Mouse (Mus musculus): ENCODE results near the gene Prss54. TPM values are rescaled to one million over a fixed set of nuclear protein-coding genes. Genes with fewer than 3 reads are reported as not detected.

Gene Prss54
- polyA plus RNA-seq, 1 experiment from 2014 or later: not detected

GRCm38 (mm10) chr8:95587339-95587738, 11.2 kb upstream of the Prss54 start:
- H3K4me3 ChIP-seq (ENCODE audit: low read length): no peak overlapping the region
- peaks cover 8% of the 10 kb centered on the region for H3K4me1 ChIP-seq (ENCODE audit: control insufficient read depth, insufficient read depth, low read length)
- ATAC-seq (replicated peaks; ENCODE audit: extremely low read depth, insufficient read depth, low FRiP score): peak; percentile 59
- no peaks in the 10 kb centered on the region for H3K36me3 ChIP-seq (ENCODE audit: control insufficient read depth, insufficient read depth)
- peaks cover 6% of the 10 kb centered on the region; the same call in 1 of the 2 replicates for H3K9me3 ChIP-seq (replicated peaks; ENCODE audit: control insufficient read depth, low read length)
- H3K27ac ChIP-seq (ENCODE audit: low read length): peak overlapping the region; percentile 90
- H3K9ac ChIP-seq (ENCODE audit: low read length): no peak overlapping the region
- H3K27me3 ChIP-seq (ENCODE audit: control insufficient read depth, insufficient read depth, low read length): no peaks in the 10 kb centered on the region
- WGBS: 33% methylated on average over 1 of the region's 1 CpGs
- peak overlapping the region; percentile 16; the same call in 1 of the 2 replicates for H3K4me2 ChIP-seq (ENCODE audit: low read depth, low read length)

GRCm38 (mm10) chr8:95573146-95573545, 3.0 kb downstream of the Prss54 start:
- Histone ChIP-seq H3K27ac (ENCODE audit: low read length) (no peak overlapping the region), H3K9ac (ENCODE audit: low read length) (no peak overlapping the region), H3K4me3 (ENCODE audit: low read length) (no peak overlapping the region), H3K27me3 (ENCODE audit: control insufficient read depth, insufficient read depth, low read length) (no peaks in the 10 kb centered on the region), H3K36me3 (ENCODE audit: control insufficient read depth, insufficient read depth) (no peaks in the 10 kb centered on the region), H3K4me2 (ENCODE audit: low read depth, low read length) (no peak overlapping the region), H3K4me1 (ENCODE audit: control insufficient read depth, insufficient read depth, low read length) (peaks cover 3% of the 10 kb centered on the region; the same call in 1 of the 2 replicates), H3K9me3 (replicated peaks; ENCODE audit: control insufficient read depth, low read length) (no peaks in the 10 kb centered on the region)
- WGBS: 83% methylated on average over 5 of the region's 5 CpGs
- no peak for ATAC-seq (replicated peaks; ENCODE audit: extremely low read depth, insufficient read depth, low FRiP score)

- H3K27ac ChIP-seq (ENCODE audit: low read length): no peak overlapping the region
- H3K4me2 ChIP-seq (ENCODE audit: low read depth, low read length): no peak overlapping the region
- no peak for ATAC-seq (replicated peaks; ENCODE audit: extremely low read depth, insufficient read depth, low FRiP score)
Observed at GRCm38 (mm10) chr8:95566809-95567208, 9.3 kb downstream of the Prss54 start.

GRCm38 (mm10) chr8:95566217-95566616, 9.9 kb downstream of the Prss54 start:
- 56% methylated on average over 4 of the region's 4 CpGs for WGBS
- no peak overlapping the region for H3K4me3 ChIP-seq (ENCODE audit: low read length)
- H3K36me3 ChIP-seq (ENCODE audit: control insufficient read depth, insufficient read depth): no peaks in the 10 kb centered on the region
- no peak overlapping the region for H3K9ac ChIP-seq (ENCODE audit: low read length)
- no peaks in the 10 kb centered on the region for H3K9me3 ChIP-seq (replicated peaks; ENCODE audit: control insufficient read depth, low read length)
- ATAC-seq (replicated peaks; ENCODE audit: extremely low read depth, insufficient read depth, low FRiP score): no peak
- no peak overlapping the region for H3K4me2 ChIP-seq (ENCODE audit: low read depth, low read length)
- no peaks in the 10 kb centered on the region for H3K4me1 ChIP-seq (ENCODE audit: control insufficient read depth, insufficient read depth, low read length)
- H3K27ac ChIP-seq (ENCODE audit: low read length): no peak overlapping the region
- H3K27me3 ChIP-seq (ENCODE audit: control insufficient read depth, insufficient read depth, low read length): no peaks in the 10 kb centered on the region

More at GRCm38 (mm10) chr8:95566809-95567208, 9.3 kb downstream of the Prss54 start:
- WGBS: 74% methylated on average over 6 of the region's 6 CpGs
- no peaks in the 10 kb centered on the region for H3K36me3 ChIP-seq (ENCODE audit: control insufficient read depth, insufficient read depth)
- no peak overlapping the region for H3K4me3 ChIP-seq (ENCODE audit: low read length)
- no peaks in the 10 kb centered on the region for H3K9me3 ChIP-seq (replicated peaks; ENCODE audit: control insufficient read depth, low read length)
- no peak overlapping the region for H3K9ac ChIP-seq (ENCODE audit: low read length)
- H3K27me3 ChIP-seq (ENCODE audit: control insufficient read depth, insufficient read depth, low read length): no peaks in the 10 kb centered on the region
- no peaks in the 10 kb centered on the region for H3K4me1 ChIP-seq (ENCODE audit: control insufficient read depth, insufficient read depth, low read length)

GRCm38 (mm10) chr8:95555963-95556362, 20.2 kb downstream of the Prss54 start:
- Histone ChIP-seq H3K4me3 (ENCODE audit: low read length) (no peak overlapping the region), H3K27ac (ENCODE audit: low read length) (no peak overlapping the region), H3K36me3 (ENCODE audit: control insufficient read depth, insufficient read depth) (no peaks in the 10 kb centered on the region), H3K27me3 (ENCODE audit: control insufficient read depth, insufficient read depth, low read length) (no peaks in the 10 kb centered on the region), H3K4me2 (ENCODE audit: low read depth, low read length) (no peak overlapping the region), H3K4me1 (ENCODE audit: control insufficient read depth, insufficient read depth, low read length) (no peaks in the 10 kb centered on the region), H3K9me3 (replicated peaks; ENCODE audit: control insufficient read depth, low read length) (no peaks in the 10 kb centered on the region), H3K9ac (ENCODE audit: low read length) (no peak overlapping the region)
- no peak for ATAC-seq (replicated peaks; ENCODE audit: extremely low read depth, insufficient read depth, low FRiP score)
- 82% methylated on average over 2 of the region's 2 CpGs for WGBS

GRCm38 (mm10) chr8:95551577-95551976, 24.6 kb downstream of the Prss54 start:
- Histone ChIP-seq H3K9ac (ENCODE audit: low read length) (no peak overlapping the region), H3K27ac (ENCODE audit: low read length) (no peak overlapping the region), H3K4me2 (ENCODE audit: low read depth, low read length) (no peak overlapping the region), H3K9me3 (replicated peaks; ENCODE audit: control insufficient read depth, low read length) (no peaks in the 10 kb centered on the region), H3K27me3 (ENCODE audit: control insufficient read depth, insufficient read depth, low read length) (no peaks in the 10 kb centered on the region), H3K36me3 (ENCODE audit: control insufficient read depth, insufficient read depth) (no peaks in the 10 kb centered on the region), H3K4me1 (ENCODE audit: control insufficient read depth, insufficient read depth, low read length) (0 out of 2 replicates have a peak, but pooled peaks cover 3% of the 10 kb centered on the region), H3K4me3 (ENCODE audit: low read length) (no peak overlapping the region)
- ATAC-seq (replicated peaks; ENCODE audit: extremely low read depth, insufficient read depth, low FRiP score): no peak
- 75% methylated on average over 4 of the region's 4 CpGs for WGBS

- H3K9me3 ChIP-seq (replicated peaks; ENCODE audit: control insufficient read depth, low read length): no peaks in the 10 kb centered on the region
- H3K27me3 ChIP-seq (ENCODE audit: control insufficient read depth, insufficient read depth, low read length): no peaks in the 10 kb centered on the region
- no peak overlapping the region for H3K4me2 ChIP-seq (ENCODE audit: low read depth, low read length)
- H3K36me3 ChIP-seq (ENCODE audit: control insufficient read depth, insufficient read depth): no peaks in the 10 kb centered on the region
- H3K4me1 ChIP-seq (ENCODE audit: control insufficient read depth, insufficient read depth, low read length): 0 out of 2 replicates have a peak, but pooled peaks cover 3% of the 10 kb centered on the region
- H3K27ac ChIP-seq (ENCODE audit: low read length): no peak overlapping the region
- 66% methylated on average over 16 of the region's 16 CpGs for WGBS
- H3K9ac ChIP-seq (ENCODE audit: low read length): no peak overlapping the region
- ATAC-seq (replicated peaks; ENCODE audit: extremely low read depth, insufficient read depth, low FRiP score): no peak
- no peak overlapping the region for H3K4me3 ChIP-seq (ENCODE audit: low read length)
Observed at GRCm38 (mm10) chr8:95549871-95550829, 26.0 kb downstream of the Prss54 start.

- 0 out of 2 replicates have a peak, but pooled peaks cover 3% of the 10 kb centered on the region for H3K4me1 ChIP-seq (ENCODE audit: control insufficient read depth, insufficient read depth, low read length)
- 53% methylated on average over 8 of the region's 8 CpGs for WGBS
- no peak overlapping the region for H3K9ac ChIP-seq (ENCODE audit: low read length)
- no peak overlapping the region for H3K27ac ChIP-seq (ENCODE audit: low read length)
- H3K4me3 ChIP-seq (ENCODE audit: low read length): no peak overlapping the region
- H3K36me3 ChIP-seq (ENCODE audit: control insufficient read depth, insufficient read depth): no peaks in the 10 kb centered on the region
- H3K27me3 ChIP-seq (ENCODE audit: control insufficient read depth, insufficient read depth, low read length): no peaks in the 10 kb centered on the region
- no peak overlapping the region for H3K4me2 ChIP-seq (ENCODE audit: low read depth, low read length)
- 0 out of 2 replicates have a peak, but pooled peaks have one; percentile 29 for ATAC-seq (replicated peaks; ENCODE audit: extremely low read depth, insufficient read depth, low FRiP score)
- no peaks in the 10 kb centered on the region; the same call in 1 of the 2 replicates for H3K9me3 ChIP-seq (replicated peaks; ENCODE audit: control insufficient read depth, low read length)
Observed at GRCm38 (mm10) chr8:95547931-95548330, 28.2 kb downstream of the Prss54 start.

- Histone ChIP-seq H3K27ac (ENCODE audit: low read length) (no peak overlapping the region), H3K36me3 (ENCODE audit: control insufficient read depth, insufficient read depth) (no peaks in the 10 kb centered on the region), H3K27me3 (ENCODE audit: control insufficient read depth, insufficient read depth, low read length) (no peaks in the 10 kb centered on the region), H3K9me3 (replicated peaks; ENCODE audit: control insufficient read depth, low read length) (no peaks in the 10 kb centered on the region; the same call in 1 of the 2 replicates), H3K9ac (ENCODE audit: low read length) (no peak overlapping the region), H3K4me2 (ENCODE audit: low read depth, low read length) (no peak overlapping the region), H3K4me3 (ENCODE audit: low read length) (no peak overlapping the region), H3K4me1 (ENCODE audit: control insufficient read depth, insufficient read depth, low read length) (0 out of 2 replicates have a peak, but pooled peaks cover 3% of the 10 kb centered on the region)
- no peak for ATAC-seq (replicated peaks; ENCODE audit: extremely low read depth, insufficient read depth, low FRiP score)
- 78% methylated on average over 4 of the region's 4 CpGs for WGBS
Observed at GRCm38 (mm10) chr8:95546986-95547385, 29.2 kb downstream of the Prss54 start.
